Mouse (Mus musculus): Measurements from ENCODE around the gene Kdelr1. TPM values are rescaled to one million over a fixed set of nuclear protein-coding genes. Genes with fewer than 3 reads are reported as not detected.
A peak's percentile ranks its signal among the peaks of the same experiment; 100 is the strongest.

Gene Kdelr1
- polyA plus RNA-seq, 1 experiment: 208 TPM

- no peaks in the 10 kb centered on the region for H3K4me1 ChIP-seq (ENCODE audit: control insufficient read depth, insufficient read depth, low read length)
- TF ChIP-seq CTCF (IDR thresholded peaks at IDR 0.05; ENCODE audit: insufficient read depth, low read length): no peak
- no peak for TF ChIP-seq POLR2A (IDR thresholded peaks at IDR 0.05; ENCODE audit: borderline replicate concordance, extremely low read depth, low read depth, low read length)
- H3K4me3 ChIP-seq (replicated peaks; ENCODE audit: extremely low read depth, low read depth, low read length): no peak overlapping the region
- no peak for DNase-seq
These were observed 35.8 kb downstream of the Kdelr1 start for GRCm38 (mm10) chr7:45908384-45908783.

- WGBS: 93% methylated on average over 16 of the region's 16 CpGs
- no peak for DNase-seq
- no peak overlapping the region for H3K4me3 ChIP-seq (replicated peaks; ENCODE audit: extremely low read depth, low read depth, low read length)
- H3K4me1 ChIP-seq (ENCODE audit: control insufficient read depth, insufficient read depth, low read length): no peaks in the 10 kb centered on the region
- TF ChIP-seq CTCF (IDR thresholded peaks at IDR 0.05; ENCODE audit: insufficient read depth, low read length) (no peak), POLR2A (IDR thresholded peaks at IDR 0.05; ENCODE audit: borderline replicate concordance, extremely low read depth, low read depth, low read length) (no peak)
These were observed 36.6 kb downstream of the Kdelr1 start for GRCm38 (mm10) chr7:45909145-45909544.

- Histone ChIP-seq H3K4me1 (ENCODE audit: control insufficient read depth, insufficient read depth, low read length) (peaks cover 11% of the 10 kb centered on the region), H3K4me3 (replicated peaks; ENCODE audit: extremely low read depth, low read depth, low read length) (no peak overlapping the region)
- no peak for DNase-seq
- no peak for TF ChIP-seq CTCF (IDR thresholded peaks at IDR 0.05; ENCODE audit: insufficient read depth, low read length)
- no peak for TF ChIP-seq POLR2A (IDR thresholded peaks at IDR 0.05; ENCODE audit: borderline replicate concordance, extremely low read depth, low read depth, low read length)
- WGBS: 83% methylated on average over 6 of the region's 6 CpGs
These were observed 41.5 kb downstream of the Kdelr1 start for GRCm38 (mm10) chr7:45914067-45914466.

GRCm38 (mm10) chr7:45915011-45915410 lies 42.4 kb downstream of the Kdelr1 start:
- WGBS: 93% methylated on average over 5 of the region's 5 CpGs
- no peak overlapping the region for H3K4me3 ChIP-seq (replicated peaks; ENCODE audit: extremely low read depth, low read depth, low read length)
- TF ChIP-seq POLR2A (IDR thresholded peaks at IDR 0.05; ENCODE audit: borderline replicate concordance, extremely low read depth, low read depth, low read length): no peak
- TF ChIP-seq CTCF (IDR thresholded peaks at IDR 0.05; ENCODE audit: insufficient read depth, low read length): no peak
- H3K4me1 ChIP-seq (ENCODE audit: control insufficient read depth, insufficient read depth, low read length): peaks cover 15% of the 10 kb centered on the region
- DNase-seq: no peak

GRCm38 (mm10) chr7:45916056-45917003 lies 43.8 kb downstream of the Kdelr1 start:
- 39% methylated on average over 26 of the region's 26 CpGs for WGBS
- H3K4me3 ChIP-seq (replicated peaks; ENCODE audit: extremely low read depth, low read depth, low read length): peak overlapping the region; percentile 37
- H3K4me1 ChIP-seq (ENCODE audit: control insufficient read depth, insufficient read depth, low read length): peaks cover 15% of the 10 kb centered on the region
- no peak for TF ChIP-seq CTCF (IDR thresholded peaks at IDR 0.05; ENCODE audit: insufficient read depth, low read length)
- DNase-seq: peak; percentile 56

GRCm38 (mm10) chr7:45917004-45917704 lies 44.6 kb downstream of the Kdelr1 start:
- no peak for TF ChIP-seq POLR2A (IDR thresholded peaks at IDR 0.05; ENCODE audit: borderline replicate concordance, extremely low read depth, low read depth, low read length)
- TF ChIP-seq CTCF (IDR thresholded peaks at IDR 0.05; ENCODE audit: insufficient read depth, low read length): no peak
- no peak for DNase-seq
- WGBS: 18% methylated on average over 13 of the region's 13 CpGs
- no peak overlapping the region for H3K4me3 ChIP-seq (replicated peaks; ENCODE audit: extremely low read depth, low read depth, low read length)
- peaks cover 15% of the 10 kb centered on the region for H3K4me1 ChIP-seq (ENCODE audit: control insufficient read depth, insufficient read depth, low read length)

GRCm38 (mm10) chr7:45917926-45918325 lies 45.4 kb downstream of the Kdelr1 start:
- no peak for TF ChIP-seq POLR2A (IDR thresholded peaks at IDR 0.05; ENCODE audit: borderline replicate concordance, extremely low read depth, low read depth, low read length)
- TF ChIP-seq CTCF (IDR thresholded peaks at IDR 0.05; ENCODE audit: insufficient read depth, low read length): no peak
- WGBS: 85% methylated on average over 15 of the region's 15 CpGs
- Histone ChIP-seq H3K4me3 (replicated peaks; ENCODE audit: extremely low read depth, low read depth, low read length) (no peak overlapping the region), H3K4me1 (ENCODE audit: control insufficient read depth, insufficient read depth, low read length) (peaks cover 21% of the 10 kb centered on the region)
- DNase-seq: no peak

GRCm38 (mm10) chr7:45919083-45919671 lies 46.6 kb downstream of the Kdelr1 start:
- Histone ChIP-seq H3K4me3 (replicated peaks; ENCODE audit: extremely low read depth, low read depth, low read length) (no peak overlapping the region), H3K4me1 (ENCODE audit: control insufficient read depth, insufficient read depth, low read length) (peaks cover 21% of the 10 kb centered on the region)
- no peak for DNase-seq
- WGBS: 71% methylated on average over 14 of the region's 14 CpGs
- TF ChIP-seq POLR2A (IDR thresholded peaks at IDR 0.05; ENCODE audit: borderline replicate concordance, extremely low read depth, low read depth, low read length) (no peak), CTCF (IDR thresholded peaks at IDR 0.05; ENCODE audit: insufficient read depth, low read length) (peak; percentile 61)

GRCm38 (mm10) chr7:45919761-45920160 lies 47.2 kb downstream of the Kdelr1 start:
- WGBS: 45% methylated on average over 4 of the region's 4 CpGs
- H3K4me1 ChIP-seq (ENCODE audit: control insufficient read depth, insufficient read depth, low read length): peaks cover 21% of the 10 kb centered on the region
- no peak for TF ChIP-seq CTCF (IDR thresholded peaks at IDR 0.05; ENCODE audit: insufficient read depth, low read length)
- TF ChIP-seq POLR2A (IDR thresholded peaks at IDR 0.05; ENCODE audit: borderline replicate concordance, extremely low read depth, low read depth, low read length): no peak
- H3K4me3 ChIP-seq (replicated peaks; ENCODE audit: extremely low read depth, low read depth, low read length): peak overlapping the region; percentile 77
- DNase-seq: no peak
